Mouse (Mus musculus): Measurements from ENCODE around the gene Hyls1. TPM values are rescaled to one million over a fixed set of nuclear protein-coding genes. Genes with fewer than 3 reads are reported as not detected.

Gene Hyls1
- total RNA-seq, 2 experiments from 2014 or later: 7.3 to 8.0 TPM

DNA sequence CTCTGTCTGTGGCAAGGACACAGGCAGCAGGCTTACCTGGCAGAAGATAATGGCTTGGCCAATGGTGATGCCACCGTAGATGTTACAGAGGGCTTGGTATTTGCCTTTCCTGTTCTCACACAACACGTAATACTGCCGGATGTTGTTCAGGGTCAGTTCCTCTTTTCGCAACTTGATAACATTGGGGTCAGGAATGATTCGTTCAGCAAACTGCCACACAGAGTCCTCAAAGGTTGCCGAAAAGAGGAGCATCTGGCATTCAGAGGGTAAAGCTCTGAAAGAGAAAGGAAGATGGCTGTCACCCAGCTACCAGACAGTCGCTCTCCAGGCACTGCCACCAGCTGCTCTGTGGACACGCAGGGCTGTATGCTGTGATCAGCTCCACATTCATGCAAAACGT lies 23.5 kb downstream of the Hyls1 start:
- intact Hi-C loops (cut with DNase I): no loop called here
- DNase-seq (ENCODE audit: low spot score in 2 of 2): no peak

DNA sequence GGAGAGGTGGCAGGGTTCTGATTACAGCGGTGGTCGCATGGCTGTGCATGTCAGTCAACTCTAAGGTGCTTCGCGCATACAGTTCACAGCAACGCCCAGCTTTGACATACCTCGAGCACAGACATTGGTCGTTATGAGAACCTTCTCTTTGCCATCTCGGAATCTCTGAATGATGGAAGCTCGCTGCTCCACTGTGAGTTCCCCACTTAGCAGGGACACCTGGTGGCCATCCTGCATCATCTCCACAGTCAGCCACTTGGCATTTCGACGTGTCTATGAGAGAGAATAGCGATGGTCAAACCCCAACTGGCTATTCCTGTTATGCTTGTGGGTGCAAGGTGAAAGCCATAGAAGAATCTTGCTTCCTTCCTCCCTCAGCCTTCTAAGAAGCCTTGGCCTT lies 24.5 kb downstream of the Hyls1 start:
- intact Hi-C loops (cut with DNase I): no loop called here

DNA sequence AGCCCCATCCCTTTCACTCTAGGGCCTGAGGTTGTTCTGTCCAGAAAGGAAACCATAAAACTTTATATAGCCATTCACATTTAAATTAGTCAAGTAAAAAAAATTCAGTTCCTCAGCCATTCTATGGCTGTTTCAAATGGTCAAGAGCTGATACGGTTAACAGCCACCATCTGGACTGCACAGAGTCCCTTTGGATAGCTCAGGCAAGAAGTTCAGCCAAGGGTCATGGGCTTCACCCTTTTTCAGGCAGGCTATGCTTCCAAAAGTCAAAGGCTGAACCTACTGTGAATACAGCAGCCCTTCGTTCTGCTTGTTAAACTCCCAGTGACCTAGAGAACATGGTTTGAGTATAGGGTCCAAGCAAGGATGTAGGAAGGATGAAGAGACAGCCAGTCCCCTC lies 25.5 kb downstream of the Hyls1 start:
- intact Hi-C loops (cut with DNase I): no loop called here
- no peak for DNase-seq (ENCODE audit: low spot score in 2 of 2)

More for the DNA sequence above, 24.5 kb downstream of the Hyls1 start:
- DNase-seq (ENCODE audit: low spot score in 2 of 2): no peak

DNA sequence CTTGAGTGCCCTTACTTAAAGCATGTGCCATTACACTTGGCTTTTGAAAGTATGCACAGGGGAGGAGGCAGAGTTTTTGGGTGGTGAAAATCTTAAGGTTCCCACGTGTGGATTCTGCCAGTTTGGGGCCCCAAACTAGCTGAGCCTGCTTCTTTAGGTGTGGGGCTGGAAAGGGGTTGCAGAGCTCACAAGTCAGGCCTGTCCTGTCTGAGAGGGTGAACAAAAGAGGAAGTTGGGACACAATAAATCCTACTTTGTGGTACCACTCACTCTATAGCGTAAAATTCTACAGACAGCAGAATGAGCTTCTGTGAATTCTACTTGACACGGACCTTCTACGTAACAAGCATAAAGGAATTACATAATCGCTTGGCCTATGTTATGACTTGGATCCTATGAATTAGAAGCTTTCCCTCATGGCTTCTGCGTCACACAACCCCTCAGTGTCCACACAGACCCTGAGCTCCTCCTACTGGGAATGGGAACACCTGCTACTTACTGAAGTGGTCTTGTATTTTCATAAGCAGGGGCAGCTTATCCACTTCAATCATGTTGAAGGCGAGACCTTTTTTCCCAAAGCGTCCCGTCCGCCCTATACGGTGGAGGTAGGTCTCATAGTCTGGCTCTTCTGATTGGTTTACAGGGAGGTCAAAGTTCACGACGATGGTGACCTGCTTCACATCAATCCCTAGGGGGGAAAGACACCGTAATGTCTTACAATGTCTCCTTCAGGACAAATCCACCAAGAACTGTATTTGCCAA lies 26.9 kb downstream of the Hyls1 start:
- intact Hi-C loops (cut with DNase I): no loop called here
- DNase-seq (ENCODE audit: low spot score in 2 of 2): no peak

DNA sequence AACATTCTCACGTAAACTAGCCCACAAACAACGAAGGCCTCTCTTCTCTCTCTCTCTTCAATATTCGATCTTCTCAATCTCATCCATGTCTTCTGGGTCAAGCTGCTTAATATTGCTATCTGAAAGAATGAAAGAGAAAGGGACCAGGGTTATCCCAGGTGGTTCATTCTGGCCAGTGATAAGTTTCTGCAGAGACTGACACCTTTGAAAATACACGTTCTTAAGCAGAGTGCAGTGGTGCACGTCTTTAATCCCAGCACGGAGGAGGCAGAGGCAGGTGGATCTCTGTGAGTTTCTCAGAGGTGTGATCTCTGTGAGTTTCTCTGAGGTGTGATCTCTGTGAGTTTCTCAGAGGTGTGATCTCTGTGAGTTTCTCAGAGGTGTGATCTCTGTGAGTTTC lies 28.3 kb downstream of the Hyls1 start:
- no peak for DNase-seq (ENCODE audit: low spot score in 2 of 2)
- intact Hi-C loops (cut with DNase I): no loop called here

DNA sequence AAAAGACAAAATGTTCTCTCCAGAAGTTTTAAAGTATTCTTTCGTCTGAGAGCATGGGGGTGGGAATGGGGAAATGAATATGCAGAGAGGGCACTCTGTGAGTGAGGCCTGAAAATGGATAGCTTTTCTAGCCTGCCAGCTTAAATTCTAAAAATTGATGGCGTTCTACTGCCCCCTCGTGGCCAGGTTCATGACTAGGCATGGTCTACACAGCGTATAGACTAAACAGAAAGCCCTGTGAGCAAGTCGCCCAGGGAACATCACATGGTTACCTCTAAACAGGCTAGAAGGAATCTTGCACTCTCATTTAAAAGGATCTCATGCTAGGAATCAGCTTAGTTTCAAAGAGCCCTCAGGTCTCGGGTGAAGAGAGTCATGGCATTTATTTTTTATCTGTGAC lies 28.7 kb downstream of the Hyls1 start:
- intact Hi-C loops (cut with DNase I): no loop called here

DNA sequence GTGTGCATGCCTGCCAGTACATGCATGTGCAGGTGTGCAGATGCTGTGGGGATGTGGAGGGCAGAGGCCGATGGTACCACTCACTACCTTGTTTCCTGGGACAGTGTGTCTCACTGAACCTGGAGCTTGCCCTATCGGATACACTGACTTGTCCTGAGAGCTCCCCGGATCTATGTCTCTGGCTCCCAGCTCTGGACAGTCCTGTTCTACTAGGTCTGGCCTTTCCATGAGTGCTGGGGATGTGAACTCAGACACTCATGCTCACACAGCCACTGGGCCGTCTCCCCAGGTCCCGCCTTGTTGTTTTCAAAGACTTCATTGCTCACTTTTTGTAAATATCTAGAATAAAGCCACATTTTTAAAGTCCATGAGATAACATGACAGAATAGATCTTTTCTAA lies 29.2 kb downstream of the Hyls1 start:
- intact Hi-C loops (cut with DNase I): no loop called here
- DNase-seq (ENCODE audit: low spot score in 2 of 2): no peak

More for the DNA sequence above, 28.7 kb downstream of the Hyls1 start:
- peak; percentile 59 to 70 for DNase-seq (ENCODE audit: low spot score in 2 of 2)

DNA sequence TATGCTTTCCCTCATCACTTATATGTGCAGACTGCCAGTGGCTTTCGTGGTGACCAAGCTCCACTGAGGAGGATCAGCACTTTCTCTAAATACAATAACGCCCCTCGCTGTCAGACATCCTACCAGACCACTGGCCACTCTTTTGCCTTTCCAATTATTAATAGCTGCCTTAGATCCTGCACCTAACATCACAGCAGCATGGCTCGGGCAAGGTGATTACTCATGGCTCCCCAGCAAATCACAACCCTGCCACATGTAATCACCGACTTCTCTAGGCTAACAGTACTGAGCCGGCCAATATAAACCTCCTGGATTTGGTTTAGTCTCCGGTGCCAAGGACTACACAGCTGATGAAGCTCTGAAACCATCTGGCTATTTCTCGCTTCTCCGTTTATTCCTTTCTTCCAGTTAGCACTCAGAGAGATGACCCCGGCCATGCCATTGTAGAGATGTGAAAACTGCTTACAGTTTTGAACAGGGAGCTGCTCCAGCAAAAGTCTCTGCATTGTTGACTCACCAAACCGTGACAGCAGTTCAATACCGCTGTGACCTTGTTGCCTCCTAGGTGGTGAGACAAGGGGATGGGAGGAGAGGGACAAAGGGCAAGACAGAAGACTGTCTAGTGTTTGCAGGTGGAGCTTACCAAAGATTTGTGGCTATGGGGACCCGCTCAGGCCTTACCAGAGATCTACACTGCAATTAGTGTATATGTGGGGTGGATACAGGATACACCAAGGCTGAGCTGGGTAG lies 31.0 kb downstream of the Hyls1 start:
- intact Hi-C loops (cut with DNase I): no loop called here
- no peak for DNase-seq (ENCODE audit: low spot score in 2 of 2)

DNA sequence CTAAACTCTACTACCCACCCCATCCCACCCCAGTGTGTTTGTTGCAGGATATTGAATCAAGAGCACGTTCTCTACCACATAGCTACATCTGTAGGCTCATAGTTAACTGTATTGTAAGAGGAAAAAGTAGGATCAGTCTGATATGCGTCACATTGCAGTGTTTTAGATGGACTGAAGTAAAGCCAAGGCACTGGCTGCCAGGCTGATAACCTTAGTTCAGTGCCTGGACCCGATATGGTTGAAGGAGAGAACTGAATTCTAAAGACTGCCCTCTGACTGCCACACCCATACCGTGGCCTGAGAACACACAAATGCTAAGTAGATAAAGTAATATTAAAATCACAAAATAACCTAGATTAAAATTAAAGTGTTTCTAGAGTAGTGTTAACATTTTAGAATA lies 34.3 kb downstream of the Hyls1 start:
- no peak for DNase-seq (ENCODE audit: low spot score in 2 of 2)
- intact Hi-C loops (cut with DNase I): loop anchor here (2.0 kb wide), 1 partner anchor 253 kb away; no protein-coding TSS in a partner anchor

DNA sequence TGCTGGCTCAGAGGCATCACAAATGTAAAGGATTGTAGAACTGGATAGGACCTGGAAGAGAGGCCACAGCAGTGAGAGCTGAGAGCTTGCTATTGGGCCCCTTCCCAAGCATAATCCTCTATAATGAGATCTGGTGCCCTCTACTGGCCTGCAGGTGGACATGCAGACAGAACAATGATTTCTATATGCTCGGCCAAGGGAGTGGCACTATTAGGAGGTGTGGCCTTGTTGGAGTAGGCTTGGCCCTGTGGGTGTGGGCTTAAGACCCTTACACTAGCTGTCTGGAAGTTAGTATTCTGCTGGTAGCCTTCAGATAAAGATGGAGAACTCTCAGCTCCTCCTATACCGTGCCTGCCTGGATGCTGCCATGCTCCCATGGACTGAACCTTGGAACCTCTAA lies 35.1 kb downstream of the Hyls1 start:
- DNase-seq (ENCODE audit: low spot score in 2 of 2): peak; percentile 28 to 37
- intact Hi-C loops (cut with DNase I): loop anchor here (2.0 kb wide), 1 partner anchor 252 kb away; no protein-coding TSS in a partner anchor

DNA sequence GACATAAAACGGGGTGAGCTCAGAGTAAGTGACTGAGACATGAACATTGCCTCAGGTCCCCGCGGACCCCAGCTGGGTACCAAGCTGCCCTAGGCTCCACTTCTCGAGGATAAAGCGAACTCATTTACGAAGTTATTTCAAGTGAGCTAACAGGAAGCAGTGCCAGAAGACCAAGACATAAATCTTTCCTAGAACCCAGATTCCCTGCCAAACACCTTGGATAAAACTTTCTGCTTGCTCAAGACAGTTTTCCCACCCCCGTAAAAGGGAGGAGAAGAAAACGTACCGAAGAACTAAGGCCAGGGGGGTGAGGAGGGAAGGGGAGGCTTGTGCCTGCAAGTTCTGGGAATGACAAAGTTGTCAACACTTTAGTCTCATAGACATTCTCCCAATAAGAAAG lies 36.9 kb downstream of the Hyls1 start:
- no peak for DNase-seq (ENCODE audit: low spot score in 2 of 2)
- intact Hi-C loops (cut with DNase I): no loop called here

DNA sequence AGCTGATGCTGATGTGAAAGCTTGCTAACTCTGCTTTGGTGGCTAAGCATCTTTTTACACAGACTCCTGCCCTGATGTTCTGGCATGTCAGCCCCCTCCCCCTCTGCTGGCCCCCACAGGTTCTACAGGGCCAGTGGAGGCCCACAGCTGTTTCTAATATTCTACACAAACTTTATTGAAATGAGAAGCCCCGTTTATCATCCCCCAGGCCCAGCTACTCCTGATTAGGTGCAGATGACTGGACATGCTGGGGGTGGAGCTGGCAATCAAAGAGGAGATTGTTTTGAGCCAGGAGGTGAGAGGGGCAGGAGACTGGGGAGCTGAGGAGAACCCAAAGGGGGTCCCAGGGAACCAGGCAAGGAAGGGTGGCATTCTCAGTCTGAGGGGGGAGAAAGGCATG lies 40.4 kb downstream of the Hyls1 start:
- intact Hi-C loops (cut with DNase I): no loop called here
- no peak for DNase-seq (ENCODE audit: low spot score in 2 of 2)

DNA sequence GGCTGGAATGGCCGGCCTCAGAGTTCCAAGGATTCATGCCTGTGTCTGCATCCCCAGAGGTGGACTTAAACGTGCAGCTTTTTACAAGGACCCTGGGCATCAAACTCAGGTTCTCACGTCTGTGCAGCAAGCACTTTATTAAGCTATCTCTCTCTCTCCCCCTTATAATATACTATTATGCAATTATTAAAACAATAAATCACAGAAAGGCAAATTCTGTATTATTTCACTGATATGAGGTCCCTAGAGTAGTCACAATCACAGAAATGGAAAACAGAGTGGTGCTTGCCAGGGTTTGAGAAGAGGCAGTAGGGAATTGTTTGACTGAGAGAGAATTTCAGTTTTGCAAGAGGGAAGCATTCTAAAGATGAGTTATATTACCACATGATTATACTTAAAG lies 41.1 kb downstream of the Hyls1 start:
- intact Hi-C loops (cut with DNase I): no loop called here
- DNase-seq (ENCODE audit: low spot score in 2 of 2): no peak

DNA sequence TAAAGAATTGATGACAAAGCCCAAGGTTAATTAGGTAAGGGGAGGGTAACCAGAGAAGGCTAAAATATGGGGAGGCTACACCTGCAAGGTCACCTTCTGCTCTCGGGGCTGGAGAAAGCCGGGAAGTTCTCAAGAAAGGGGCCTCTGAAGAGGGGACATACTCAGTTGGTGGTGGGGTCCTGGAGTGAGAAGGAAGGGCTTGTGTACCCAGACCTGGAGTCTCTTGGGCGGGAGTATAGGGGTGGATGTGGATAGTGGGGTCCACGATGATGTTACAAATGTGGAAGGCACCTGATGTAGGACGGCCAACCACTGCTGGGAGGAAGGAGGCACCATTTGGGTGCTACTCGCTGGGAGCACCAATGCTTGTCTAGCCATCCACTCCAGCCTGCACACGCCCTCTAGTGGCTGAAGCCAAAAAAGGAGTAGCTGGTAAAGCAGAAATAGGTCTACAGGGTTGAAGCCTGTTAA lies 46.2 kb downstream of the Hyls1 start:
- peak; percentile 71 to 72 for DNase-seq (ENCODE audit: low spot score in 2 of 2)
- intact Hi-C loops (cut with DNase I): loop anchor here (2.0 to 5.0 kb wide), 2 partner anchors 102 to 241 kb away; partner anchors contain the start of gene Cdon

DNA sequence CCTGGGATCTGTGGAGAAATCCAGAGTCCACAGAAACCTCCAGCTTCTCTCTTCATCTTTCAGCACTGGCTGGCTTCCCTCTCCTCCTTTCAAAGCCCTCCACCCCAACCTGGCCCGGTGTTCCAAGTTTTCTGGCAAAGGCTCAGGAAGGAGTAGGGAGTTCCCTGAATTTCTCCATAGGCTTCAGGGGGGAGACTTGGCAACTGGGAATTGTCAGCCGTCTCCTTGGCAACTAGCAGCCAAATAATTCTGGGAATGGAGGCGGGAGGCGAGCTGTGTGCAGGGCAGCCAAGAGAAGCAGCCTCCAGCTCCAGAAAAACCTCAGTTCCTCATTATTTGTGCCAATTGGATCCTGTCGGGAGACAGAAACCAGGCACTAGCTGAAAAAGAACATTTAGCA lies 46.7 kb downstream of the Hyls1 start:
- intact Hi-C loops (cut with DNase I): loop anchor here (5.0 kb wide), 1 partner anchor 101 kb away; the partner anchor contains the start of gene Cdon
- peak; percentile 63 to 65 for DNase-seq (ENCODE audit: low spot score in 2 of 2)

DNA sequence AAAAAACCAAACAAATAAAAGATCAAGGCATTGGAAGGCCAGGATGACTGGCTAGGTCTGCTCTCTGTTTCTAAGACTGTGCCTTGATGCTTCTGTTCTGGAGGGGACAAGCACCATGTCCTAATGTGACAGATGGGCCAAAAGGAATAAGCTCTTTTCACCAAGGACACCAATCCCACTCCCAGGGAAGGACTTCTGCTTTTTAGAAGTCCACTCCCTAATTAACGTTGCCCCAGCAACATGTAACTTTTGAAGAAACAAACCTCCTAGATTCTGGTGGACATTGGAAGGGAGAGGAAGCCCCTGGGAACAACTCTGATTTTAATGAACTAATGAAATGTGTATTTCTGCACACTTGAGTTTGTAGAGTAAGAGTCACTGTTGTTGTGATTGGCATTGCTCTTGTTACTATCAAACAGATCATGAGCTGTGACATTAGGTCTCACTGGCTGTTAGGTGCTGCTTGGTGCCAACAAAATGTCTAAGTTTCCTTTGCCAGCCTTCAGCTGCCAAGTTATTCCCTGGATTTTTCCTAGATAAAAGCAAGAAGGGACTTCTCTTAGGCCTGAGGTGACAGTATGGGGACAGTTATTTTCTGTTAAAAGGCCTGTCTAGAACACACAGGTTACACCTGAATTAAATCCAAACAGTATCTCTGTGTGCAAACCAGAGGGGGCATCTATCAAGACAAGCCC lies 47.2 kb downstream of the Hyls1 start:
- no peak for DNase-seq (ENCODE audit: low spot score in 2 of 2)
- intact Hi-C loops (cut with DNase I): loop anchor here (5.0 kb wide), 1 partner anchor 101 kb away; the partner anchor contains the start of gene Cdon

DNA sequence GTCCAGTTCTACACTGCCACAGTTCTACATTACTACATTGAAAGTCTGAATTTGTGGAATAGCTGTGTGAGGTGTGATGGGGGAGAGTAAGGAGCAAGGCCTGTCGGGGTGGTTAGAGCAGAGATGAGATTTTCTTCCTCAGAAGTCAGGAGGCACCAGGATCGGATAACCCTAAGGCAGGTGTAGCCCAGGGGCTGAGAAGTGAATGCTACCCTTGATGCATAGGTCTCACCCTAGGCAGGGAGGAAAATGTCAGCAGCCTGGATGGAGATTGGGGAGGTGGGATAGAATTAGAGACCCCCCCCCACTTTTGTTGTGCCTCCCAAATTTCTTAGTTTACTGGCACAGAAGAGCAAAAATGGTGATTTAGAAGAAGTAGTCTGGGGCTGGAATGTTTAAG lies 48.0 kb downstream of the Hyls1 start:
- no peak for DNase-seq (ENCODE audit: low spot score in 2 of 2)
- intact Hi-C loops (cut with DNase I): loop anchor here (5.0 kb wide), 1 partner anchor 100 kb away; the partner anchor contains the start of gene Cdon

DNA sequence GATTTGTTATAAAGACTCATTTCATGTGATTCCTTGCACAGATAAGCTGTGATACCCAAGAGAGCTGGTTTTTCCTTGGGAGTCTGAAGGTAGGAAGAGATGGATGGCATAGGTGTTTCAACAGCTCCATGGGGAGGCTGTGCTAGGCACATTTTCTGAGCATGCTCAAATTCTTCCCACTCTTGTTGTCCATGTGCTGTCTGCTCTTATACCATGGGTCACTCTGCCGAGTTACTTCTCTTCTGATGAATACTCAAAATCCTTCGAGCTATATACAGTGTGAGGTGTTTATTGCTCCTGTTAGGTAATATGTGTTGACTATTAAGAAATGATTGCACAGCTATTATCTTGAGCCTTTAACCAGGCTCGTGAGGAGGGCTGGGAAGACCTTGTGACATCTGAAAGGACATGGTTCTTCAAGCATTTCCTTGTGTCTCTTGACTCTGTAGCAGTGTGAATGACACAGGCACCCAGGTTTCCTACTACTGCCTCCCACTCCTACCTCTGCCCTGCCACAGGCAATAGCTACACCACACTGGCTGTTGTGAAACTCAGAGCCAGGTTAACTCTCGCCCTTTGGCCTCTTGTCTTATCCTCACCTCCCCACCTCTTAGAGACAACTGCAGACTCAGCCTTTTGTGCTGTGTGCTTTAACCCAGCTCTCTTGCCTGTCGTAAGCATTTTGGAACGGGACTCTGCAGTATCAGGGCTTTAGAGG lies 49.4 kb downstream of the Hyls1 start:
- DNase-seq (ENCODE audit: low spot score in 2 of 2): no peak
- intact Hi-C loops (cut with DNase I): loop anchor here (5.0 kb wide), 1 partner anchor 98 kb away; the partner anchor contains the start of gene Cdon

DNA sequence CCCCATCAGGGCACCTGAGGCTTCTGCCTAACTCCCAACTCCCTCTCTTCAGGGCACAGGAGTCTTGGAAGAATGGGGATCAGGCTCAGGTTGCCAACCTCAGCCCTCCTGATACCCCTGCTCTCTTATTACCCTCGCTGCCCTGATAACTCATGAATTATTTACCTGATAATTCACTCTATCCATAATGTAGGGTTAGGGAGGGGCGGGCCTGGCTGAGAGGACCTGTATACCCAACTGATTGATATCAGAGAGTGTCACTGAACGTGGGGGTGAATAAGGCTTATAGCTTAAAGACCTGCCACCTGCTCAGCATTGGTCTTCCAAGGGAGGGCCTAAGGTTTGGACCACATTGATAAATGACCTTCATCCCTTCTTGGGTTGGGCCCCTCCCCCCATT lies 52.0 kb downstream of the Hyls1 start, which contains the start of gene Gm1113:
Gene Gm1113 (minus strand): TSS at position 101 of the 400 bp plus-strand sequence.
- intact Hi-C loops (cut with DNase I): no loop called here
- DNase-seq (ENCODE audit: low spot score in 2 of 2): no peak

All from left cerebral cortex, postnatal 36 days (tissue).